Mouse (Mus musculus) cortical plate, adult 2 months (tissue): ENCODE data around the gene Ugt1a1.

Experiments used
- CTCF ChIP-seq: fragments of 200-500 bp; IDR thresholded peaks from 2 replicates; pipeline ENCODE4 v1.5.1; 2011; ENCODE audit warnings: mild to moderate bottlenecking, control low read depth, low read length; ENCODE audit not compliant: insufficient read depth; ENCODE audit errors: extremely low read depth
- POLR2A ChIP-seq: fragments of 200-500 bp; IDR thresholded peaks from 2 replicates; pipeline ENCODE4 v1.6.1; 2011; ENCODE audit warnings: mild to moderate bottlenecking, low read length, control low read depth; ENCODE audit not compliant: insufficient read depth; ENCODE audit errors: extremely low read depth

- no peak for TF ChIP-seq POLR2A
- no peak for TF ChIP-seq CTCF
These were observed 25.6 kb downstream of the Ugt1a1 start for GRCm38 (mm10) chr1:88237311-88237710.
